ENCODE assay signal across 11 mouse cellular contexts in genomic region chr6:101025816-101026215, GRCm38 (mm10).
"Had no signal": no experiment of that assay in that cellular context is flagged by ENCODE, and none has a peak within 500 bp of the region (broad histone marks: within the 10 kb centered on the region; RNA-seq: fewer than 3 reads in every experiment).

No protein-coding gene starts in this region.

- DNase-seq: retina, postnatal 1 day; right cerebral cortex, adult 18-20 months; right cerebral cortex, postnatal 14 days; right cerebral cortex, postnatal 4 days; spleen, adult 18-20 months; thymus, adult 18-20 months; thymus, adult 2 months; thymus, postnatal 14 days; thymus, postnatal 25 days; thymus, postnatal 36 days; thymus, postnatal 4 days had no signal
